Mouse (Mus musculus): ENCODE data around the gene Trim46.
A peak's percentile ranks its signal among the peaks of the same experiment; 100 is the strongest.

Trim46 gene

DNA sequence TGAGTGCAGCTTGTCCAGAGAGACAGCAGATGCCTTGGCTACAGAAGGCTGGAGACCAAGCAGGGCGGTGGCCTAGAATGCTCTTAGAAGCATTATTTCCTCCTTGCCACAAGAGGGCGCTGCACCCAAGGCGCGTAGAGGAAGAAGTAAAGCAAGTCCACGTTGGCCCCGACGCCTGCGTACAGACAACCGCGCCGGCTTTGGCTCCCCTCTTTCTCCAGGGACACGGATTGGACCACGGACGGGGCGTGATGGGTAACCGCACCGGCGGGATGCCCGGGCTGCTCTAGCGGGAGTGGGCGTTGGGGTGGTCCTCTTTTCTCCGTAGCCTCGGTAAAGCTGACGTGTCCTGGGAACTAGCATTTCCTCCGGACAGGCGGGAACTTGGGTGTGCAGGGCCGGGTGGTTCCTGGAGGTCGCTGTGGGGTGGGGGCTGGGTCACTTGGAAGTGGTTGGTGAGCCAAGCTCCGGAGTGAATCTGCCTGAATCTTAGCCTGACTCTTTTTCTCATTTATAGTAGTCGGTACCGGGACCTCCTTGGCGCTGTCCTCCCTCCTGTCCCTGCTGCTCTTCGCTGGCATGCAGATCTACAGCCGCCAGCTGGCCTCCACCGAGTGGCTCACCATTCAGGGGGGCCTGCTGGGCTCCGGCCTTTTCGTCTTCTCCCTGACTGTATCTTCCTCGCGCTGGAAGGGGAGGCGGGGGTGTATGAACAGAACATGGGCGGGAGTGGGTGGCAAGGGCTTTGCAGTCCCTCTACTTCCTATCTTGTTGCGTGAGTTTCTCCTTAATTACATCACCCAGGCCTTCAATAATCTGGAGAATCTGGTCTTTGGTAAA lies at the start of gene Trim46:
Trim46 (minus strand) TSS at position 49 of the 840 bp plus-strand sequence.
- DNase-seq (ENCODE audit: low spot score in 2 of 2), result peak; percentile 87 to 91

DNA sequence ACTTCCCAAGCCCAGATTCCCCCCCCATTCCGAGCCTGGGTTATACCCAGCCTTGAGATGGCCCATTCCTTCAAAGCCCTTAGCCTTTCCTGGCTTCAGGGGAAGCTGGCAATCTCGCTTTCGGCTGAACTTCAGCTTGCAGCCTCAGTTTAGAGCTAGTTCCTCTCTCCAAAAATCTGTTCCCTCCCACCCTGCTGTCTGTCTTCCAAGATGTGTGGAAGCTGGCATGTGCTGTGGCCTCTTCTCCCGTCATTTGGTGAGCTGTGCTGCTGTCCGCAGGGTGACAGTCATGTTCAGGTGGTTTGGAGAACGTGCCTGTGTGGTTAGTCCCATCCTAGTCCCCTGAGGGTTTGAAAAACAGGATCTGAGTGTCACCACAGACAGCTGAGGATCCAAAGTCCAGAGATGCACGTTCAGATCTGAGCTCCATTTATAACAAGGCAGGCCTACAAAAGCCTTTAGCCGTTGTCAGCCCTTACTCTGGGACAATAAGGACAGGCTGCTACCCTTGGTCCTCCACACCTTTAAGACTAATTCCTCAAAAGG lies 49.6 kb upstream of the Trim46 start:
- no peak for DNase-seq (ENCODE audit: low spot score in 2 of 2)

DNA sequence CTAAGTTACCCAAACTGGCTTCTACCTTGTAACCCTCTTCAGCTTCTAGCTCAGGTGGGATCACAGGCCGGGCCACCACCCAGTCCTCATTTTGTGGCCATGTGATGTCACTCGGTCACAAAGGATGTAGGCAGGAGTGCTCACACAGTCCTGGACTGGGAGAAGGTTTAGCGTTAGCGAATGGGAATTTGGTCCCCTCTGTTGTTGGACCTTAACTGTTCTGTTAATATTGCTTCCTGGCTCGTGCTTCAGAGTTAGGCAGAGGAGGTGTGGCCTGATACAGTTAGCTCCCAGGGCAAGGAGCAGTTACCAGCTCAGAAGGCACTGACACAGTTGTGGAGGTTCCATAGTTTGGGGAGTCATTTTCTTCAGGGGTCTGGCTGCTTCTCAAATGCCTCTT lies 48.1 kb upstream of the Trim46 start:
- DNase-seq (ENCODE audit: low spot score in 2 of 2), result no peak

DNA sequence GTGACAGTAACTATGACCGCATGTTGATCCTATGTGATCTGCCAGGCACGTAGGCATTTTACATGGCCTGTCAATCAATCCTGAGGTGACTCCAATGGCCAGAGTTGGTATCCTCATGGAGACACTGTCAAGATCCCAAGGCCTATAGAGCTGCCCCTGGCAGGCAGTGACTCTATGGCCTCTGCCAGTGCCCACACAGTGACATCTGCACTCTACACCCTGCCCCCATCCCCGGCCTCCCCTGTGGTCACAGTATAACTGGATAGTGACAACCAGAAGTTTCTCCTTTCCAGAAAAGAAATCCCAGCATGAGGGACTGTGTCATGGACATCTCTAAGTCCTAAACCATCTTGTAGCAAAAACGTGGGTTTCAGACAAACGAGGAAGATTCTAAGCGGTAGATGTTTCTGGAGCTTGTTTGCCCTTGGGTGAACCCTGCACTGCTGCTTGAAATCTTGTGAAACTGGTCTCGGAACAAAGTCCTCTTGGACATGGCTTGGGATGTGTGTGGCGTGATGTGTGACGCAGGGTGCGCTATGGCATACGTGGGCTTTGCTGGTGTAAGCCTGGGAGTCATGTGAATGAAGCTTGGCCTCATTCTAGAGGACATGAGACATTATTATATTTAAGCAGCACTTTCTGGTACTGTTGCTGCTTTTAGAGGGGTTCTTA lies 47.3 kb upstream of the Trim46 start:
- DNase-seq (ENCODE audit: low spot score in 2 of 2), result no peak

DNA sequence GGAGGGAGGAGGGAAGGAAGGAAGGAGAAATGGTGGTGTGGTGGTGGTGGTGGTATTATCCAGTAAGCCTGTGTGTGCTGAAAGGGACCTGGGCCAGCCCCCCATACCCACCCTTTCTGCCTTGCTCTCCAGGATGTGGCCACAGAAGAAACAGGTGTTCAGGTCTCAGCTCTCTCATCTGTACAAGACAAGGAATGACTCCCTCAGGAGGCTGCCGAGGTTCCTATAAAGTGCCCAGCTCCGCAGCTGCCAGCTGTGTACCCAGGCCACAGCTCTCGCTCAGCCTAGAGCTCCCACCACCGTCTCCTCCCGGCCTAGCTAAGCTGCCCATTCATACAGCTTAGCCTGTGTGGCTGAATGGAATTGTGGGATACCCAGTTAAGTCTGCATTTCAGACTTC lies 46.2 kb upstream of the Trim46 start:
- no peak for DNase-seq (ENCODE audit: low spot score in 2 of 2)

DNA sequence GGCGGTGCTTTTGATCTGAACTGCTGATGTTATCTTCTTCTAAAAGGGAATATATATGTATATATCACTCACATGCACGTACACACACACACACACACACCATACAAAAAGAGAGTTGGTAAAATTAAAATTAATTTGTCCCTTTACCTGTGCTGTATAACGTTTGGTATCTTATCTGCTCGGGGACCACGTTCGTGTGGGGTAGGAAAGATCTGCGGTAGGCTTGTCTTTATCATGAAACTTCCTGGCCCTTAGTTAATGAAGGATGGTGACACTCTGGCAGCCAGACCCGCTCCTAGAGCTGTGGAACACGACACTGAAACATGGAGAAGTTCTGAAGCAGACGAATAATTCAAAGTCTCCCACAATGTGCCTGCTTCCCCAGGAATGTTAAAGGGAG lies 45.8 kb upstream of the Trim46 start:
- no peak for DNase-seq (ENCODE audit: low spot score in 2 of 2)

DNA sequence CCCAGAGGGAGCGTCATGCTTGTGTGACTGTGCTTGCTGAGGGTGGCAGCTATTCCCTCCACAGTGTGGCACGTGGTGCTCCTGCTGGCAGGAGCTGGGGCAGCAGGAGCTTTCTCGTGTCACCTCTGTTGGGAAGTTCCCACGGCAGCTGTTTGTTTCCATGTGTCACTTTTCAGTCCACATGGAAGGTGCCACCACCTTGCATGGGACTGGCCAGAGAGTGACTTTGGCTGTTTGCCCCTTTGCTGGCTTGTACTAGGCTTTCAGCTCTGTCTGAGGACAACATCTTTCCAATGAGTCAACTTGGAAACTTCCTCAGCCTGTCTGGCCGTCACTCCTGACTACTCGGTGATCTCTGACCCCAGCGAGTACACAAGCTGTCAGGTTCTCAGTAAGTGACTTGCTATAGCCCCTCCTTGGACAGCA lies 42.4 kb upstream of the Trim46 start:
- DNase-seq (ENCODE audit: low spot score in 2 of 2), result peak in 1 of 2 experiments; percentile 60

DNA sequence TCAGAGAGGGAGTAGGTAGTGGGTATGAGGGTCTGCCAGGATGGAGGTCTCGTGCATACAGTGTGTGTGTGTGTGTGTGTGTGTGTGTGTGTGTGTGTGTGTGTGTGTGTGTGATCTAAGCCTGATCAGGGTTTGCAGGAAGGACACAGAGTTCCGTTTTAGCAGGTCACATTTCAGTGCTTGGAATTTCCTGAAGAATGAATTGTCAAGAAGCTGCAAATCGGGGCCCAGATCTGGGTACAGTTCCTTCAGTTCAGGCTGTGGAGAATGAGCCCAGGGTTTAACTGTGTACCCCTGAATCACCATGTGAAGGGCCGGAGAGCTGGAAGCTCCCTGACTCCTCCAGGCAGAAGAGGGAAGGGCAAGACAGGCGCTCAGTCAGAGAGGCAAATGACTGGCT lies 41.2 kb upstream of the Trim46 start:
- no peak for DNase-seq (ENCODE audit: low spot score in 2 of 2)

DNA sequence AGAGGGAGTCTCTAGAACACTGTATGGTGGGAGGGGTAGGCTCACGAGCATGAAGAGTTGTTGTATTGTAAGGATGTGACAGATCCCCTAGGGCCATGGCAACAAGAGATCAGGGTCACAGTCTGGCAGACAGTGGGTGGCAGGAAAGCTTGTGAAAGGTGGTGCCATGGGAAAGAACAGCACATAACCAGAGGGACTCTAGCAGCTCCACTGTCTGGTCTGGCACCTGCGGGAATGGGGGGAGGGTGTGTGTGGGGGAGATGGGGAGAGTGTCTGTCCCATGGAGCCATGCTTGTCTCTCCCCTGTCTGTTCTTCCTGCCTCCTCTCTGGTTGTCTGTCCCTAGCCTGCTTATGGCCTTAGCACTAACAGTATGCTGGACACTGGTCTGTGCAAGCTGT lies 39.4 kb upstream of the Trim46 start:
- no peak for DNase-seq (ENCODE audit: low spot score in 2 of 2)

DNA sequence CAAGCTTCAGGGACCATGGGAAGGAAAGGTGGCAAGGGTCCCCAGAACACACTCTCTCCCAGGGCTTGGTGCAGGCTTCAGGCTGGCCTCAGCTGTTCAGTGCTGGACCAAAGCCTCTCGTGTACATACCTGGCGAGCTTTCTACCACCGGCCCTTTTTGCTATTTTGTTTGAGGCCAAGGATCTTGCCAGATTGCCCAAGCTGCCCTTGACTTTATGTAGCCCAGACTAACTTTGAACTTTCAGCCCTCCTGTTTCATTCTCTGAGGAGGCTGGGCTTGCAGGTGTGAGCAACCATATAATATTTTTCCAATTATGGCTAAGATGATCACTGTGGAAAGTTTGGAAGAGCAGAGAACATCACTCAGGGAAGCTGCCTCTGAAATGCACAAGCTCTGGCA lies 38.2 kb upstream of the Trim46 start:
- no peak for DNase-seq (ENCODE audit: low spot score in 2 of 2)

DNA sequence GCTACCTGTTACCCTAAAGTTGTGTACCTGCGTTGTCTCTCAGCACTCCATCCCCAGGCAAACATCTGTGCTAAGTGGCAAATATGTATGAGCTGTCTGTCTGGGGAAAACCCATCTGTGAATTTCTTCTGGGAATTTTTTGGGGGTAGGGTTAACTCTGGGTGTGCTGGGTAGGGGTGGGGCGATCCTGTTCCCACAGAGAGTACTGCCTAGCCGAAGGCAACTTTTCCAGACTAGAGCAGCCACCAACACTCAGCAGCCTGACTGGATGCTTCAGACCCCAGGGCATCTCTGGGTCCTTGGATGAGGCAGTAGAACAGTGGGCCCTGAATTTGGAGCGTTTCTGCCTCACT lies 36.2 kb upstream of the Trim46 start:
- no peak for DNase-seq (ENCODE audit: low spot score in 2 of 2)

DNA sequence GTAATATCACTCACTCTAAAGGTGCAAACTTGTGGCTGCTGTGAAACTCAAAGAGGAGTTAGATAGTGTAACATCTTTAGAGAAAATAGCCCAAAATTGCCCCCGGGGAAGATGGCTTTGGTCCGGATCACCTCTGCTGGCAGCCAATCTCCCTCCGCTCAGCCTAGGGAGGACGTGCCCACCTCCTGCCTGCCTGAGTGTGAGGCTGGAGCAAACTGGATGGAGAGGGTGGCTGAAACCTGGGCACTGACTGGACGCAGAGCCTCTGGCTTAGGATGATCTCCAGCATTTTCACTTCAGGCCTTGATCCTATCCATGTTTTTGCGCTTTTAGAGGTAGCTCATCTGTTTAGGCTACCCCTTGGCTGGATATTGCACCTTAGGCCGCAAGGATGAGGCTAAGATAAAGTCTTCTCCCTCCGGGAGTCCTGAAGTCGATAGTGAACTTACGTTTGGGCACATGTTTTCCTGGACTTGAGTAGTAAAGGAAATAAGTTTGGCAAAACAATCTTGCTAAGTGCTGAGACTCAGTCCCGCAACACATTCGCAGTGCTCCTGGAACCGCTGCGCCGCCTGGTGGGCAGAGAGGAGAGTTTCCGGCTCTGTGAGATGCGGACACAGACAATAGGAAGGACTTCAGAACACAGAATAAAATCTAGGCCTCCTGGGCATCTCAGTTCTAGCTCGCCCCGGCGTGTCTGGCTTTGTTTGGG lies 35.6 kb upstream of the Trim46 start:
- DNase-seq (ENCODE audit: low spot score in 2 of 2), result peak; percentile 77 to 88

DNA sequence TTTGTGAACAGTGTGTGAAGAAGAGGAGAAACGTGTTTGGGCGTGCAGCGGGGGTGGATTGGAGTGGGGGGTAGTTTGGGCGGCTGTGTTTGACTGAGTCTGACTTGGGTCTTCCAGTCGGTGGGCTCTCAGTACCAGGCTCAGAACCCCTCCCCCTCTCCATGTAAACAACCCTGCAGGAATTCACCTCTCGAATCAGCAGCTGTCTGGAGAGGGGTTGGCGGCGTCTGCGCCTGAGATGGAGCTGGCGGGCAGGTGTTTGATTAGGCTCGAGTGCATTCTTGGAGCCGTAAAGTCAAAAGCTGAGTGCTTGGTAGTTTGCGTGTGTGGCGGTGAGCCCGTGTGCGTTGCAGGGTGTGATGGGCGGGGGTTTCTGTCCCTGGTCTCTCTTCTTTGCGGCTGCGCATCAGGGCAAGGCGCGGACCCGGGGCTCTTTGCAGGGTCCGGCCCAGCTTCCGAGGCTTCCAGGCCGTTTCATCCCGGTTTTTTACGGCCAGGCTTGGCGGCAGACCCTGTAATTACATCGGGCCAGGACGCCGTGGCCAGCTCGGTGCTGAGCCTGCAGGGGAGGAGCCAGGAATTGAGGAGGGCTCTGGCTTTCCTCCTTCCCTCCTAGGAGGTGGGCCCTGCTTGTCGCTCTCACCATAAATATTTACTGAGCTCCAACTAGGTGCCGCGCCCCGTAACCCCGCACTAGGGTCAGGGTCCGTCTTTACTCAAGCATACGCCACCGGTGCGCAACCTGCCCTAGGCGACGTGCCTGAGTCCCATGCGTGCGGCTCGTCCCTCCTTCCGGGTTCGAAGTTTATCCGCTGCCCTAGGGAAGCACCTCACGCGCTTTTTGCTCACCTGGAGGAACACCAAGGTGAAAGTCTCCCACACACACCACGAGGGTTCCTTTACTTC lies 34.8 kb upstream of the Trim46 start, which contains the start of gene Efna1:
Efna1 (minus strand) TSS at position 537 of the 906 bp plus-strand sequence.
- peak; percentile 84 to 86 for DNase-seq (ENCODE audit: low spot score in 2 of 2)

DNA sequence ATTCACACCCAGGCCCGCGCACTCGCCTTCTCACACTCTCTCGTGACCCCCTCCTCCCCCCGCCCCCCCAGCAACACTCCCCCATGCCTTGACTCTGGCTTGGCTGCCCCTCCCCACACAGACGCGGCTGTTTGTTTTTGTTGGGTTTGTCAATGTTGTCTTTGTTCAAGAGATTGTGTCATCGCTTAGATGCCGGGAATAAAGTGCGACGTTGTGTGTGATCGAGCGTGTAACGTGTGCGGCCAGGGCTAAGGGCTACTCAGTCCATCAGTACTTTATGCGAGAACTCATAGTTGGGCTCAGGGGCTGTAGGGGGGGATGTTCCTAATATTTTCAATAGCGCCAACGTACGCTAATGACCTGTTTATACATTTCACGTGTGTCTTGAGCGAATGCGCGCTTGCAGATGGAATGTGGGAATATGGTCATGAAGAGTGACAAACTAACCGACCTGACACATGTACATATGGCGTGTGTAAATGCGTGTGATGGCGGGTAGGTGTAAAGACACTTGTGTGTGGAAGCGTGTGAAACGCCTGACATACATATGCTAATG lies 34.0 kb upstream of the Trim46 start:
- DNase-seq (ENCODE audit: low spot score in 2 of 2), result peak; percentile 43 to 58

DNA sequence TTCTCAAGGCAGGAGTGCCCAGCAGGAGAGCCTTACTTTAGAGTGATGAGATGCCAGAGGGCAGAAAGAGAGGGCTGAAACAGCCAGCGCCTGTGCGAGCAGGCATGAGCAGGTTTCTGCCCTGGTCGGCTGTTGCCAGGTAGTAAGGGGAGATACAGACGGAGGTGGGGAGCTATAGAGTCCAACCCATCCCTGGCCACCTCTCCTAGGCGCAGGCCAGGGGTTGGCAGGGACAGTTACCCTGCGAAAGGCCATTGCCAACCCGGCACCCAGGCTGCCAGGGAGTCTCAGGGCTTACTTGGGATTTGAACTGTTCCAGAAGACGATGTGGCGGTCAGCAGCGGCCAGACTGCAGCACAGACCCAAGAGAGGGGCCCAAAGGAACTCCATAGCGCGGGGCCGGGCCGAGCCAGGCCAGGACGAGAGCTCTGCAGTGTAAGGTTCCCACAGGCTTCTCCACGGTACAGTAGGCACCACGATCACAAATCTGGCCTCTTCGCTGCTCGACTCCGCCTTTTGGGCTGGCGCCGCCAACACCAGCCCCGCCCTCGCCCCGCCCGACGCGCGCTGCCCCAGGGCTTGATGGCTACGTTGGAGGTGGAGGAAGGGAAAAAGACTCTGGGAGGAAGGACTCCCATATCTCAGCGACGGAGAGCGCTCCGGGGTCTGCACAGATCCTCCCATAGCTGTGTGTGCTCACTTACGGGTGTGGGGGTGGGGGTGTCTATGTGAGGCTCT lies 33.2 kb upstream of the Trim46 start:
- peak; percentile 90 for DNase-seq (ENCODE audit: low spot score in 2 of 2)

DNA sequence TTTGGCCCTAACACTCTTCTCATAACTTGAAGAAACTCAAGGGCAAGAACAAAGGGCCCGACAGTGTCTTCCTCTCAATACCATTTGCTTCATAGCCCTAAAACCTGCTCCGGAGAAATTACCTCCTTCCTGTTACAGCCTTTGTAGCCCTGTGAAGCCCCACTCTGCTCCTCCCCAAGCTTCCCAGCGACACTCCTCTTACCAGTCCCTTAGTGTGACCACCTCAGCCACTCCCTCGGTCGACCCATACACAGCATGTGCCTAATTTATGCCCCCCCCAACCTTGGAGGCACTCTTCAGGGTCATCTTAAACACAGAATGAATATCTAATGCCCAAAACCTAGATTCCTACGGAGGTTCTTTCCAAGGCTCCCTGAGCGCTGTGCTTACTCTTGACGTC lies 32.5 kb upstream of the Trim46 start:
- DNase-seq (ENCODE audit: low spot score in 2 of 2), result no peak

DNA sequence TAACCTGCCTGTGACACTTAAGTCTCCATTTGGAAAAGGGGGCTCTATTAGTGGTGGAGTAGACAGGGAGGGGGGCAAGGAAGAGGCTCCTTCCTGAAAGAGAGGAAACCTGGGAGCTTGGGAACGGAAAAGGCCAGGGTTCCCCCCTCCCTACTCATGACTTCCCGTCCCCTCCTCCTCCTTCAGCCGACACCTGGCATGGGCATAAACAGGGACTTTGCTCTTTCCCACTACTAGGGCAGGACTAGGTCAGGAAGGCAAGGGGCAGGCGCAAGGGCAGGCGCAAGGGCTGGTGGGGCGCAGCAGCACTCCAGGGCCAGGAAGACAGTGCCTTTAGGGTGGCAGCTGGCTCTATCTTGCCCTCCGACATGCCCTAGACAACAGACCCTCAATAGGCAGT lies 32.0 kb upstream of the Trim46 start:
- DNase-seq (ENCODE audit: low spot score in 2 of 2), result peak; percentile 85 to 90

DNA sequence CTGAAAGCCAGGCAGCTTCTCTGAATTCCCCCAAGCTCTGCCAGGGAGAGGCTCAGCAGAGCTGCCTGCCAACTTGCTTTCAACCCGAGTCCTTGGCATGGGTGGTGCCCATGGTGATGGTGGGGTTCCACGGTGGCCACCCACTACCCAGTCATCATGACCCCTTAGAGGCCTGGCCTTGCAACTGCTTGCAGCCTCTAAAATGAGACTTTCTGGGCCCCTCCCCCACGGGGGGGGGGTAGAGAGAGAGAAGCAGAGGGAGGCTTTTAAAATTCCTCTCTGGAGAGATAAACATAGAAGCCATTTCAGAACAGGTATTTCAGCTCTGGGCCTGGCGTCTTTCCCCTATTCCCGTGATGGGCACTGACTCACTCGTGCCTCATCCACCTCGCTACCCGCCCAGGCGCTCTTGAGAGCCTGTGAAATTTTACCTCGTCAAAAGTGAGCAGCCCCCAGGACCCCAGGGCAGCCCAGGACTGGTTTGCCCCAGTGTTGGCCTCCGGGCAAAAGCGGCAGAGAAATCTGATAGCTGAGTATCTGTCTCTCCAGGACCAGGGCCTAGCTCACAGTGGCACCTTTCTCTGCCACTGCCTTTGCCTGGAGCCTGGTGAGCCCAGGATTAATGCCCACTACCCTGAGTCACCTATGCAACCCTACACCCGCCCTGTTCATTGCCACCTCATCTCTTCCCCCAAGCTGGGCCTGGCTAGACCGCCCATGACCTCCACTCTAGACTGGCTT lies 31.3 kb upstream of the Trim46 start:
- DNase-seq (ENCODE audit: low spot score in 2 of 2), result peak; percentile 58 to 62

DNA sequence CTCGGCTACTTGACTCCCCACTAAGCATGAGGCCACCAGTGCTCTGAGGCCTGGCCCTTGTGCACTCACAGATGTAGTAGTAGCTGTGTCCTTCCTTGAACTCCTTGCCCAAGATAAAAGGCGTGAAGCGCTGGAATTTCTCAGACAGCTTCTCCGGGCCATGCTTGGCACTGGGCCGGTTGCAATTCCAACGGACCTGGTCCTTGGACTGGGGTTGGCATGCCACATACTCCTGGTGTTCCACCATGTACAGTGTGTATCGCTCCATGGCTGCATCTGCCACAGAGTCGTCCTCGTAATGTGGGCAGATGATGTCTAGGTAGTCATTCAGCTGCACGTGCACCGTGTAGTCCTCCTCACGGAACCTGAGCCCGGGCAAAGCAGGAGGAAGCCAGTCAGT lies 30.0 kb upstream of the Trim46 start:
- no peak for DNase-seq (ENCODE audit: low spot score in 2 of 2)

DNA sequence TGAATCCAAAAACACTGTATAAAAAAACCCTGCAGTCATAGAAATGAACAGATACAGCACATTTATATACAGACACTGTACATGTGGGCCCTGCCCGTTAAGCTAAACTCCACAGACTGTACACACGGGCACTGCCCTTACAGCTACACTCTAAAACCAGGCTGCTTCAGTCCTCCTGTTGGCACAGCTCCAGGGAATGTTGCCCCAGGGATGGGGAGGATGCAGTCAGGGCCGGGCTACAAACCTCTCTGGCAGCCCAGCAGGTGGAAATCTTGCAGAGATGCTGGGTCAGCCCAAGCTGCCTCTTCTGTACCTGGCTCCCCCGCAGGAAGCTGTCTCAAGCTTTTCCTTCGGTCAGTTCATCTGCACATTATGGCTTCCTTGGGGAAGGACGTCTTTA lies 25.7 kb upstream of the Trim46 start:
- DNase-seq (ENCODE audit: low spot score in 2 of 2), result no peak

Data from heart, adult 9 months (tissue).